Mouse (Mus musculus) layer of hippocampus, adult 8-10 months (tissue): ENCODE data around the gene Alms1. TPM values are rescaled to one million over a fixed set of nuclear protein-coding genes. Genes with fewer than 3 reads are reported as not detected.
"Not testable (repeated sequence)": the region's sequence is repeated elsewhere in the genome, so short reads cannot be mapped to it uniquely, and the experiment has no call there.

Experiments
- DNase-seq, 2 experiments: peaks; one replicate each; pipeline ENCODE4 v3.0.0; 2022; ENCODE audit warnings: low spot score in 2 of 2
- microRNA-seq, 2 experiments: library from miRNA; unstranded; fragments of <30 nt; microRNA quantifications; one replicate each; pipeline ENCODE4 v1.2.0; 2022
- total RNA-seq, 4 experiments: library from RNA; stranded (reverse); gene quantifications; 2 replicates each; pipeline ENCODE4 v1.2.4; 2022

Gene Alms1
- total RNA-seq, 4 experiments from 2014 or later = 7.2 to 10.1 (median 8.4) TPM

GRCm38 (mm10) chr6:85713105-85713504 is 125.8 kb downstream of the Alms1 start, which contains the start of gene Nat8f7:
TSS of gene Nat8f7 (minus strand) at chr6:85713205.
- DNase-seq = not testable (repeated sequence)

Small RNA genes lying within 50 kb of the gene (microRNA-seq; reads per million reads assigned to microRNA genes)
- gene Gm27317 = 0 reads per million in 2 experiments

Other genes with a start within 250 kb of the Alms1 start
- gene Rab11fip5, start 212.9 kb upstream of the Alms1 start, total RNA-seq = 10 to 100 TPM; 62.8 to 68.1 (median 65.7) TPM
- not detected for gene Noto, start 163.6 kb upstream of the Alms1 start, total RNA-seq
- gene Smyd5, start 155.5 kb upstream of the Alms1 start, total RNA-seq = 10 to 100 TPM; 49.4 to 57.5 (median 53.2) TPM
- gene Cct7, start 136.0 kb upstream of the Alms1 start, total RNA-seq = 100 to 1,000 TPM; 214 to 247 (median 220) TPM
- gene Pradc1, start 135.6 kb upstream of the Alms1 start, total RNA-seq = 10 to 100 TPM; 18.0 to 20.9 (median 18.0) TPM
- gene Fbxo41, start 84.5 kb upstream of the Alms1 start, total RNA-seq = 10 to 100 TPM; 68.2 to 87.1 (median 81.3) TPM
- gene Egr4, start 73.9 kb upstream of the Alms1 start, total RNA-seq = 10 to 100 TPM; 18.5 to 24.4 (median 20.1) TPM
- 1 to 10 TPM; 4.1 to 5.6 (median 4.7) TPM for gene Nat8f7, start 125.7 kb downstream of the Alms1 start, total RNA-seq
- gene Nat8f3, start 178.2 kb downstream of the Alms1 start, total RNA-seq = 1 to 10 TPM; 2.8 to 4.6 (median 3.5) TPM
- gene Nat8f6, start 233.4 kb downstream of the Alms1 start, total RNA-seq = 1 to 10 TPM in 3 of 4 experiments, under 1 TPM in 1; 0.56 to 3.3 (median 2.6) TPM
- 10 to 100 TPM in 1 of 4 experiments, 1 to 10 TPM in 3; 6.3 to 10.0 (median 7.3) TPM for gene Nat8f5, start 233.4 kb downstream of the Alms1 start, total RNA-seq
- 1 to 10 TPM; 4.1 to 7.1 (median 4.9) TPM for gene Nat8, start 244.6 kb downstream of the Alms1 start, total RNA-seq